Mouse (Mus musculus) bone marrow macrophage, adult 2 months (primary cell): ENCODE measurements around the gene Kntc1.

Experiments used
- CTCF ChIP-seq: IDR thresholded peaks from 2 replicates; pipeline ENCODE4 v1.5.1; 2012; ENCODE audit warnings: low read depth, mild to moderate bottlenecking, low read length, moderate library complexity
- POLR2A ChIP-seq: IDR thresholded peaks from 2 replicates; pipeline ENCODE4 v1.6.1; 2012; ENCODE audit warnings: mild to moderate bottlenecking, low read depth, low read length, borderline replicate concordance

DNA sequence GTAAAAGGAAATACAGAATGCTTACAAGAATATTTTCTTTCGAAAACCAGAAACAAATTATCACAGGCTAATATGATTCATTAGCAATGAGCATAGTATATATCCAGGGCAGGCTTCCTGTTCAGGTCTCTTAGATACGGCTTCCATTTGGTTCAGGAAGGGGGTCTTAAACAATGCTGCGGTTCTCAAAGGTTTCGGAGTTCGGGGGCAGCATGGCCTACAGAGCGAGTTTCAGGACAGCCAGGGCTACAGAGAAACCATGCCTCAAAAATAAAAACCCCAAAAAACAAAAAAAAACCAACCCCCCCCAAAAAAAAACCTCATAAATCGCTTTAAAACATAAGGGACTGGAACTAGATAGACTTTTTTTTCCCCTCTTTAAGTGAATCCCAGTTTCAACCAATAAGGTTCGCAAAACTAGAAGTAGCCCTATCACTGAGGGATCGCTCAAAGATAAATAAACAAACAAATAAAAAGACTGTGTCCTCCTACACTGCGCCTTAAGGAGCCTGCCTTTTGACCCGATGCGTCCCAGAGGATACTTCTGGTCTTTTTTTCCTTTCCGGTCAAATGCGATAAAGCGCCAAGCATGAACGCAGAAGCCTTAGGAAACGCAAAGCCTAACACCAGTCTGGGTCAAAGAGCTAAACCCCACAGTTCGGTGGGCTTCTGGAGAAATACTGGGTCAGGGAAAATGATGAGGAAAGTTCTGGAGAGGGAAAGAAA is 1.0 kb upstream of the Kntc1 start:
- TF ChIP-seq CTCF (no peak), POLR2A (no peak)
